Mouse (Mus musculus) kidney, postnatal 10 days (tissue): ENCODE results near the gene Sync.

Experiments used
- DNase-seq: peaks from one replicate; pipeline ENCODE4 v3.0.0; 2021; ENCODE audit warnings: mixed read lengths

Sync gene

GRCm38 (mm10) chr4:129287472-129287981 lies at the start of gene Sync:
Sync (plus strand) TSS chr4:129287617.
- peak; percentile 63 for DNase-seq

GRCm38 (mm10) chr4:129237843-129238441 lies 49.5 kb upstream of the Sync start:
- DNase-seq = peak; percentile 76

GRCm38 (mm10) chr4:129238579-129239016 lies 48.8 kb upstream of the Sync start:
- no peak for DNase-seq

GRCm38 (mm10) chr4:129239075-129239474 lies 48.3 kb upstream of the Sync start:
- peak; percentile 92 for DNase-seq

- no peak for DNase-seq
Observed at GRCm38 (mm10) chr4:129241898-129242297, 45.5 kb upstream of the Sync start.

GRCm38 (mm10) chr4:129242327-129242726 lies 45.1 kb upstream of the Sync start:
- no peak for DNase-seq

GRCm38 (mm10) chr4:129242761-129243160 lies 44.7 kb upstream of the Sync start:
- DNase-seq = peak; percentile 19

GRCm38 (mm10) chr4:129244802-129245201 lies 42.6 kb upstream of the Sync start:
- DNase-seq = no peak

- DNase-seq = no peak
Observed at GRCm38 (mm10) chr4:129246360-129247301, 40.8 kb upstream of the Sync start.

GRCm38 (mm10) chr4:129247381-129248242 lies 39.8 kb upstream of the Sync start:
- DNase-seq = peak; percentile 63

- peak; percentile 64 for DNase-seq
Observed at GRCm38 (mm10) chr4:129248243-129248767, 39.1 kb upstream of the Sync start.

- no peak for DNase-seq
Observed at GRCm38 (mm10) chr4:129249288-129249687, 38.1 kb upstream of the Sync start.

GRCm38 (mm10) chr4:129250759-129251481 lies 36.5 kb upstream of the Sync start:
- DNase-seq = peak; percentile 83

GRCm38 (mm10) chr4:129251482-129252125 lies 35.8 kb upstream of the Sync start:
- peak; percentile 53 for DNase-seq

GRCm38 (mm10) chr4:129252492-129252891 lies 34.9 kb upstream of the Sync start:
- no peak for DNase-seq

GRCm38 (mm10) chr4:129254571-129254970 lies 32.8 kb upstream of the Sync start:
- no peak for DNase-seq

GRCm38 (mm10) chr4:129256450-129257380 lies 30.7 kb upstream of the Sync start:
- peak; percentile 84 for DNase-seq

GRCm38 (mm10) chr4:129259101-129259500 lies 28.3 kb upstream of the Sync start:
- peak; percentile 57 for DNase-seq

GRCm38 (mm10) chr4:129260678-129261077 lies 26.7 kb upstream of the Sync start:
- DNase-seq = peak; percentile 63

- no peak for DNase-seq
Observed at GRCm38 (mm10) chr4:129261196-129261595, 26.2 kb upstream of the Sync start, which contains the start of gene C77080. C77080 (minus strand) TSS chr4:129261404.
